Mouse (Mus musculus) stomach, embryonic 14.5 days (tissue): ENCODE data around the gene Ncam1. TPM values are rescaled to one million over a fixed set of nuclear protein-coding genes. Genes with fewer than 3 reads are reported as not detected.
A peak's percentile ranks its signal among the peaks of the same experiment; 100 is the strongest.

Experiments
- ATAC-seq: fragments of 200-750 bp; cut with Nextera tagmentation; 2 replicates; pipeline ENCODE4 v1.8.0; 2017; ENCODE audit warnings: low read depth, moderate TSS enrichment; ENCODE audit not compliant: insufficient number of reproducible peaks, insufficient read depth, low FRiP score
- H3K27ac ChIP-seq: fragments of 300-500 bp; sonication (generic); 2 replicates; pipeline ENCODE4 v1.5.1; 2014; ENCODE audit warnings: mild to moderate bottlenecking, low read length, moderate library complexity, mixed read lengths
- H3K27me3 ChIP-seq: fragments of 300-500 bp; sonication (generic); 2 replicates; pipeline ENCODE4 v1.6.1; 2014; ENCODE audit warnings: low read length, control low read depth, mixed read lengths; ENCODE audit not compliant: control insufficient read depth, insufficient read depth
- H3K36me3 ChIP-seq: fragments of 300-500 bp; sonication (generic); 2 replicates; pipeline ENCODE4 v1.6.1; 2014; ENCODE audit warnings: mild to moderate bottlenecking, control low read depth, low read length, moderate library complexity, mixed read lengths; ENCODE audit not compliant: control insufficient read depth, insufficient read depth
- H3K4me1 ChIP-seq: fragments of 300-500 bp; sonication (generic); 2 replicates; pipeline ENCODE4 v1.6.1; 2014; ENCODE audit warnings: low read length, control low read depth, mixed read lengths; ENCODE audit not compliant: control insufficient read depth, insufficient read depth
- H3K4me2 ChIP-seq: fragments of 300-500 bp; sonication (generic); replicated peaks from 2 replicates; pipeline ENCODE4 v1.6.1; 2014; ENCODE audit warnings: low read depth, low read length, control low read depth
- H3K4me3 ChIP-seq: fragments of 300-500 bp; sonication (generic); 2 replicates; pipeline ENCODE4 v1.5.1; 2014; ENCODE audit warnings: low read depth, low read length, control low read depth
- H3K9ac ChIP-seq: fragments of 300-500 bp; sonication (generic); replicated peaks from 2 replicates; pipeline ENCODE4 v1.6.1; 2014; ENCODE audit warnings: low read depth, mild to moderate bottlenecking, control low read depth, low read length, moderate library complexity, mixed read lengths
- H3K9me3 ChIP-seq: fragments of 300-500 bp; sonication (generic); 2 replicates; pipeline ENCODE4 v1.6.1; 2016; ENCODE audit warnings: low read depth, low read length, control low read depth; ENCODE audit not compliant: control insufficient read depth
- WGBS: fragments of 180-500 bp; shearing (Covaris S2); extraction: QIAGEN DNeasy Blood & Tissue Kit; methylation state at CpG from one replicate; pipeline ENCODE4 v1.1.7; 2014; 5-methylcytosine and 5-hydroxymethylcytosine counted together
- polyA plus RNA-seq: library from polyadenylated mRNA; unstranded; fragments of >200 nt; fragmentation: Nextera tagmentation; extraction: Ambion mirVana; gene quantifications from 2 replicates; pipeline ENCODE4 v1.2.1, GENCODE M21; 2014

Ncam1 gene
- polyA plus RNA-seq, 1 experiment from 2014 or later, result 115 TPM

DNA sequence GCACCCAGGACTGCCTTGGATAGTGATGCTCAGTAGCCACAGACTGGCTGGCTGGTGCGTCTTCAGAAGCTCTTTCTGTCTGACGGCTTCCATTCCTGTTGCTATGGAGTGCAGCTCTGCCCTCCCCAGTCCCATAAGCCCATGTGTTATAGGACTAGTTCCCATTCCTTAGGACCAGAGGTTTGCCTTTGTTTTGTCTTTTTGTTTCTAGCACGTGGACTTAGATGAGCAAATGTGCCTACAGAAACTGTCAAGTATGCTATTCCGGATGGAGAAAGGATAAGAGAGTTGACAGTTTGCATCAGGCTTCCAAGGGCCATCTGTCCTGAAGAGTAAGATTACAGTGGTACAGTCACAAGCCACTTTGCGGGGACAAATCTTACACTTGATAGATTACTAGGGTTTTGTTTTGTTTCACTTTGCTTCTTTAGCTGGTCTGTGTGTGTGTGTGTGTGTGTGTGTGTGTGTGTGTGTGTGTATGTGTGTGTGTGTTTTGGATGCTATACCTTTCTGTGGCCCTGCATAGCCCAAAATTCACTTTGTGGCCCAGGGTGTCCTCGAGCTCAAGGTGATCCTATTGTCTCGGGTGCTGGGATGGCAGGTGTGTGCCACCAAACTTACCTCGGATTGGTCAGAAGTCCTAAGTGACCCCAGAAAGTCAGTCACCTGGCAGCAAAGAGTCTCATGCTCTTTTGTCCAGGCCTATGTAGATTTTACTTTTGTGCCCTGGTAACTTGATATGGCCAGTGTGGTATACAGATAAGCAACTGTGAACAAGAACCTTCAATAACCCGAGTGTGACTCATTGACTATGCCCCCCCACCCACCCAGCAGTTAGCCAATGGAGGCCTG, 311.7 kb downstream of the Ncam1 start:
- Histone ChIP-seq H3K4me1 (0 out of 2 replicates have a peak, but pooled peaks cover 5% of the 10 kb centered on the region), H3K36me3 (no peaks in the 10 kb centered on the region), H3K9me3 (no peaks in the 10 kb centered on the region), H3K4me2 (no peak overlapping the region; the same call in 1 of the 2 replicates), H3K4me3 (no peak overlapping the region), H3K27ac (no peak overlapping the region), H3K9ac (no peak overlapping the region), H3K27me3 (no peaks in the 10 kb centered on the region)
- 70% methylated on average over 9 of the region's 9 CpGs for WGBS
- no peak for ATAC-seq

DNA sequence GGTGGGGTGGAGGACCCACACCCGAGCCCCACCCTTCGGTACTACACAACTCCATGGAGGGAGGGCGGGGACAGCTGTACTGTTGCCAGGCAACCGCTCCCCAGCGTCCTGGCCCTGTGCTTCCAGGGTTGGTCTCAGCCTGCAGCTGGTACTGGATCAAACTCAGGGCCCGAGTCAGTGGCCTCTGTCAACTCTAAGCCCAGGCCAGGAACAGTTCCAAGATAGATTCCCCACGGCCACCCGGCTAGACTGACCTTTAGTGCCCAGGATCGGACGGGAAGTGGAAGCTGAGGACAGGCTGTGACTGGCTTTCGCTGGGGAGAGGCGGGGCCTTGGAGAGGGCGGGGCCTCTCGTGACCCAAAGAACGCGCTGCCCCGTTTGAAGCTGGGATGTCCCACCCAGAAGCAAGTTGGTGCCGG, 312.8 kb downstream of the Ncam1 start, which contains the start of gene Ttc12:
Gene Ttc12, minus strand, starts transcription at position 334 of the 420 bp plus-strand sequence.
- 0 out of 2 replicates have a peak, but pooled peaks cover 5% of the 10 kb centered on the region for H3K4me1 ChIP-seq
- peak; percentile 88 for ATAC-seq
- peak within 1 kb of the TSS; percentile 52 for H3K4me3 ChIP-seq
- peak within 1 kb of the TSS; percentile 14; the same call in 1 of the 2 replicates for H3K9ac ChIP-seq
- H3K9me3 ChIP-seq, result no peaks in the 10 kb centered on the region
- peak within 1 kb of the TSS; percentile 88 for H3K4me2 ChIP-seq
- H3K27ac ChIP-seq, result no peak within 1 kb of the TSS
- no peaks in the 10 kb centered on the region for H3K27me3 ChIP-seq
- 0% methylated on average over 18 of the region's 18 CpGs for WGBS
- H3K36me3 ChIP-seq, result no peaks in the 10 kb centered on the region

DNA sequence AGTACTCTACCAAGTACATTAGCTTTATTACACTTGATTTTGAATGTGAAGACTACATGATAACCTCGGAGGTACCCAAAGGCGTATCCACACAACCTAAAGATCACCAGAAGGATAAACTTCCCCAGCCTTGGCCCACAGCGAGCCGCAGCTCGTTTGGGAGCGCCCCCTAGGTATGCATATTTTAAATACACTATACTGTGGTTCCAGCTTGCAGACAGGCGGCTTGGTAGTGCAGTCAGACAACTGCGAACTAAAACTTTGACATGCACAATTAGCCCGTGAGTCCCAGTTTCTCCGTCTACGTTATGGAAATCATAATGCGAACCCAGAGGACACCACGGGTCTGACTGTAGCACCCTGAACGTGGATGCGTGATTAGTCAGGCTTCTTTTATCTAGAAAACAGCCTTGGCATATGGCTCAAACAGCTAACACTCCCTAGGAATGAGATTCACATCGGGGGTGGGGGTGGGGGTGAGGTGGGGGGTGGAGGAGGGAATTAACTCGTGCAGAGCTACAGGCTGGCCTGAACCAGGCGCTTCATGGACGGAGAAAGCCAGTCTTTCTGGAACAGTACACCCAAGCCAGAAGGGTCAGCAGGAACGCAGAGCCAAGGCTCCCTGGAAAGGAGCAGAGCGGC, 313.4 kb downstream of the Ncam1 start:
- Histone ChIP-seq H3K9me3 (no peaks in the 10 kb centered on the region), H3K36me3 (no peaks in the 10 kb centered on the region), H3K27me3 (no peaks in the 10 kb centered on the region), H3K9ac (peak overlapping the region; percentile 14; the same call in 1 of the 2 replicates), H3K4me2 (peak overlapping the region; percentile 88), H3K4me1 (0 out of 2 replicates have a peak, but pooled peaks cover 5% of the 10 kb centered on the region), H3K27ac (no peak overlapping the region), H3K4me3 (peak overlapping the region; percentile 52)
- peak; percentile 38; the same call in 1 of the 2 replicates for ATAC-seq
- 5% methylated on average over 21 of the region's 21 CpGs for WGBS

DNA sequence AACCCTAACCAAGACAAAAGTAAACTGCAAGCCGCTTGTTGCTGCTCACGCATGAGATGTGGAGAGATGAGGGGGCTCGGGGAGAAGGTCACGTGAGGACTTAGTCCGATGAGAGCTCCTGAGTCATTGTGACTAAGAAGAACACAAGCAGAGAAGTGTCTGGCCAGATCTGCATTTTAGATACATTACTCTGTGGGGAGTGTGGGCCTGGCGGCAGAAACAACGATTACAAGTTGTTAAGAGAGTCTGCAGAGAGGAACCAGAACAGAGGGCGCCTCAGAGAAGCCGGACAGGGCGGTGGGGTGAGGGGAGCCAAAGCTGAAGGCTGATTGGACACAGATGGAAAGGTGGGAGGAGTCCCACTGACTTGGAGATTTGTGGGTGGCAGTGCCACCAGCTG, 315.4 kb downstream of the Ncam1 start:
- Histone ChIP-seq H3K9ac (no peak overlapping the region), H3K4me2 (no peak overlapping the region), H3K27ac (no peak overlapping the region), H3K36me3 (no peaks in the 10 kb centered on the region), H3K4me1 (0 out of 2 replicates have a peak, but pooled peaks cover 5% of the 10 kb centered on the region), H3K4me3 (no peak overlapping the region), H3K27me3 (no peaks in the 10 kb centered on the region), H3K9me3 (no peaks in the 10 kb centered on the region)
- ATAC-seq, result no peak
- 42% methylated on average over 10 of the region's 10 CpGs for WGBS

DNA sequence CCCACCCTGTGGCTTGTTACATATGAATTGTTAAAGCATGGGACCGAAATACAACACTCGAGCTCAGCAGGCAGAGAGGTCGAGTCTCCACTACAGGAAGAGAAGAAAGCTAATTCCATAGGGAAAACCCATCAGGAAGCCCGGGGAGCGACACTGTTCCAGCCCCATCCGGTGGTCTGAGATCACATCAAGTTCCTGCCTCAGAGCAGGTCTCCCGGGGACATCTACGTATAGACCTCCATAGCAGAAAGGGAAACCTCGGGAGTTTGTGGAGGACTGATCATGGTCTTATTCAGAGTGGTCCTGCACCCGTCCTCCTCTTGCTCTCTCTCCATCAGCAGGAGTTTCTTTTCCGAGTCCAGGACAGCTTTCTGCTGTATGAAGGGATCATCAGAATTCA, 326.6 kb downstream of the Ncam1 start:
- H3K9me3 ChIP-seq, result no peaks in the 10 kb centered on the region
- H3K4me3 ChIP-seq, result no peak overlapping the region
- H3K9ac ChIP-seq, result no peak overlapping the region
- 72% methylated on average over 11 of the region's 11 CpGs for WGBS
- no peak overlapping the region for H3K27ac ChIP-seq
- H3K36me3 ChIP-seq, result no peaks in the 10 kb centered on the region
- ATAC-seq, result no peak
- H3K4me1 ChIP-seq, result no peaks in the 10 kb centered on the region
- H3K27me3 ChIP-seq, result no peaks in the 10 kb centered on the region
- no peak overlapping the region for H3K4me2 ChIP-seq

DNA sequence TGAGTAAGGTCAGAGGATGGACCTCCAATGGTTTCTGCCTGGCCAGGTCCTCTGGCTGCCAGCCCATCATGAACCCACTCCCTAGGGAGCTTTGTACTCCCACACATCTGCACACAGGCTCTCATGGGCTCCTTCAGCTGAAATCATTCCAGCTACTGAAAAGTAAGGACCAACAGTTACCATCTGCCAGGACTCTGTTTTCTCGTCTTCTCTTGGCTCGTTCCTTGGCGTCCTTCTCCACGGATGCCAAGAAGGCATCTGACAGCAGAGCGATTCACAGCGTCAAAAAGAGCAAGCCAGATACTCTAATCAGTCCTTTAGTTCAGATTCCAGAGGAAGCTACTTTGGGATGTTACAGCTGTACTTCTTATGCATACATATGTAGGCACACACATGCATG, 327.8 kb downstream of the Ncam1 start:
- no peak for ATAC-seq
- Histone ChIP-seq H3K27me3 (no peaks in the 10 kb centered on the region), H3K4me2 (no peak overlapping the region), H3K4me3 (no peak overlapping the region), H3K9ac (no peak overlapping the region), H3K9me3 (no peaks in the 10 kb centered on the region), H3K4me1 (no peaks in the 10 kb centered on the region), H3K36me3 (no peaks in the 10 kb centered on the region), H3K27ac (no peak overlapping the region)
- 85% methylated on average over 6 of the region's 6 CpGs for WGBS

DNA sequence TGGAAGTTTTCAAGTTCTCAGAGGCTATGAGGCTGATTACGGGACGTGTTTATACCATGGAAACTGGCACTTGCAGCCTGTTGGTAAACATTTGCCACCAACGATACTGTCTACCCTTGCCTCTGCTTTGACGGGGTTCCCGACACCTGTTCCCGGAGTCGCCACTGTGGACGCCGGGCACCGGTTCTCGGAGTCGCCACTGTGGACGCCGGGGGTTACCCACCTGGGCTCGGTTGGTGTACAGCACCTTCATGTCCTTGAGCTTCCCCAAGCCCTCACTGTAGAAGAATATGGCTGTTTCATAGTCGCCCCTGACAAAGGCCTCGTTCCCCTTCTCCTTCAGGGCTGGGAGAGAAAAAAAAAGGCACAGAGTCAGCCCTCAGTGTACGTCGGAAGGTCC, 328.7 kb downstream of the Ncam1 start:
- Histone ChIP-seq H3K27me3 (no peaks in the 10 kb centered on the region), H3K9ac (no peak overlapping the region), H3K36me3 (no peaks in the 10 kb centered on the region), H3K27ac (no peak overlapping the region), H3K4me2 (no peak overlapping the region), H3K9me3 (no peaks in the 10 kb centered on the region), H3K4me3 (no peak overlapping the region), H3K4me1 (no peaks in the 10 kb centered on the region)
- 92% methylated on average over 19 of the region's 19 CpGs for WGBS
- ATAC-seq, result no peak

DNA sequence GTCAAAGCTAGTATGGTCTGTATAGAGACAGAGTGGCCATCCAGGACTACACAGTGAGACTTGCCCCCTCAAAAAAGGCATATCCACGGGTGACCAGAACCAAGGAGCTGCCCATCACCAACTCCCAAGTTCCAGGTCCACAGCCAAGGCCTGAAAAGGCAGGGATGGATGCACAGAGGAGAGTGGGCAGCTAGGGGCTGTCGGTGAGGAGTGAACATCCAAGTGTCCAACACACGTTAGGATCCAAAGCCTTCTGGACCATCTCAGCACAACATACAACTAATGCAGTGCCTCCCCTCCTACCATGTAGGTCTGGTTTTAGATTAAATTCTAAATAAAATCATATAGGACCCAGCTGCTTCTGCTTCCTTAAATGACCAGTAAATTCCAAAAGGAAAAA, 342.6 kb downstream of the Ncam1 start:
- Histone ChIP-seq H3K4me3 (no peak overlapping the region), H3K27ac (no peak overlapping the region), H3K9ac (no peak overlapping the region), H3K27me3 (no peaks in the 10 kb centered on the region), H3K9me3 (no peaks in the 10 kb centered on the region), H3K4me2 (no peak overlapping the region), H3K36me3 (no peaks in the 10 kb centered on the region), H3K4me1 (no peaks in the 10 kb centered on the region)
- no peak for ATAC-seq
- WGBS, result 89% methylated on average over 3 of the region's 3 CpGs
